Mouse (Mus musculus): ENCODE results near the gene Polr1b.

The Polr1b gene

GRCm38 (mm10) chr2:129118061-129118460 lies 17.3 kb downstream of the Polr1b start:
- DNase-seq (ENCODE audit: low spot score): no peak

- DNase-seq (ENCODE audit: low spot score): no peak
These were observed 21.2 kb downstream of the Polr1b start for GRCm38 (mm10) chr2:129121986-129122385.

- DNase-seq (ENCODE audit: low spot score): peak; percentile 78
These were observed 28.7 kb downstream of the Polr1b start, which contains the start of gene Chchd5 for GRCm38 (mm10) chr2:129129412-129129929. Gene Chchd5 (plus strand): TSS chr2:129129700.

GRCm38 (mm10) chr2:129129987-129130545 lies 29.3 kb downstream of the Polr1b start:
- DNase-seq (ENCODE audit: low spot score): peak; percentile 7

- no peak for DNase-seq (ENCODE audit: low spot score)
These were observed 30.0 kb downstream of the Polr1b start for GRCm38 (mm10) chr2:129130776-129131175.

- no peak for DNase-seq (ENCODE audit: low spot score)
These were observed 31.4 kb downstream of the Polr1b start for GRCm38 (mm10) chr2:129132231-129132630.

- DNase-seq (ENCODE audit: low spot score): peak; percentile 15
These were observed 32.4 kb downstream of the Polr1b start for GRCm38 (mm10) chr2:129133006-129133805.

GRCm38 (mm10) chr2:129139906-129140305 lies 39.1 kb downstream of the Polr1b start:
- DNase-seq (ENCODE audit: low spot score): no peak

- DNase-seq (ENCODE audit: low spot score): no peak
These were observed 48.0 kb downstream of the Polr1b start for GRCm38 (mm10) chr2:129148836-129149235.

GRCm38 (mm10) chr2:129150386-129150785 lies 49.6 kb downstream of the Polr1b start:
- no peak for DNase-seq (ENCODE audit: low spot score)

- no peak for DNase-seq (ENCODE audit: low spot score)
These were observed 50.3 kb downstream of the Polr1b start for GRCm38 (mm10) chr2:129151111-129151510.

- no peak for DNase-seq (ENCODE audit: low spot score)
These were observed 52.0 kb downstream of the Polr1b start for GRCm38 (mm10) chr2:129152751-129153150.

GRCm38 (mm10) chr2:129164815-129165214 lies 64.0 kb downstream of the Polr1b start:
- no peak for DNase-seq (ENCODE audit: low spot score)

GRCm38 (mm10) chr2:129166466-129167463 lies 66.0 kb downstream of the Polr1b start:
- no peak for DNase-seq (ENCODE audit: low spot score)

GRCm38 (mm10) chr2:129173386-129173785 lies 72.6 kb downstream of the Polr1b start:
- no peak for DNase-seq (ENCODE audit: low spot score)

- DNase-seq (ENCODE audit: low spot score): peak; percentile 27
These were observed 73.7 kb downstream of the Polr1b start for GRCm38 (mm10) chr2:129174474-129174873.

- DNase-seq (ENCODE audit: low spot score): no peak
These were observed 74.8 kb downstream of the Polr1b start for GRCm38 (mm10) chr2:129175636-129176035.

All from ovary, postnatal 14 days (tissue).